Mouse (Mus musculus): Measurements from ENCODE around the gene Wdr61. TPM values are rescaled to one million over a fixed set of nuclear protein-coding genes. Genes with fewer than 3 reads are reported as not detected.

Gene Wdr61
- total and polyA plus RNA-seq, 2 experiments from 2014 or later = 43.7 to 83.9 TPM

DNA sequence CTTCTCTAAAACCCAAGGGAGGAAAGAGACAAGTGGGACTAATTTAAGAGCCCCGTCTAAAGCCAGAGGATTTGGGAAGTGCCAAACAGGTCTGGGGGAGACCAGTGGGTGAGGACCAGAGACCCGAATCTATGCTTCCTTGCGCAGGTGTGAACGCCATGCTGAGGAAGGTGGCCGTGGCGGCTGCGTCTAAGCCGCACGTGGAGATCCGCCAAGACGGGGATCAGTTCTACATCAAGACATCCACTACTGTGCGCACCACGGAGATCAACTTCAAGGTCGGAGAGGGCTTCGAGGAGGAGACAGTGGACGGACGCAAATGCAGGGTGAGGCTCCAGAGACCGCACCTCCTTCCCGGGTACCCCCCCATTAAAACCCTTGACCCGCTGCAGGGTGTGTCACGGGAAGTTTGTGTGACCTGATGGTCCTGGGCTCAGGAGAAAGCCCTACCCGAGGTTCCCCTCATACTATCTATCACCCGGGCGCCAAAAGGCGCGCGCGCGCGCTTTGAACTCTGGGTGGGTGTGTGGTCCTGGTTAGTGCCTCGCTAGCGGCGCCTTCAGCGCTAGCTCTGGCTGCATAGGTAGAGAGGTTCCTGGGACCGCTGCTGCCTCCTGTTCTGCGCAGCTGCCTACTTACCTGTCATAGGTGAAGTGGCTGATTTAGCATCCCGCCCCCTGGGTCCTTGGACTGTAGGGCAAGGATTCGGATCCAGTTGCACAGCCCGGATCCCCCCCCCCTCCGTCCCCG lies 31.2 kb upstream of the Wdr61 start:
- no peak for DNase-seq (ENCODE audit: low spot score)
- no peak for ATAC-seq (ENCODE audit: low FRiP score)
- H3K9ac ChIP-seq (replicated peaks; ENCODE audit: low read length, poor library complexity, severe bottlenecking) = no peak overlapping the region
- H3K36me3 ChIP-seq (ENCODE audit: insufficient read depth, low read length) = no peaks in the 10 kb centered on the region
- peak overlapping the region; percentile 67 for H3K4me2 ChIP-seq (ENCODE audit: low read depth, low read length, poor library complexity, severe bottlenecking)
- H3K4me1 ChIP-seq (ENCODE audit: insufficient read depth, low read length) = peaks cover 3% of the 10 kb centered on the region; the same call in 1 of the 2 replicates
- no peak overlapping the region for H3K27ac ChIP-seq (ENCODE audit: low read depth, low read length)
- no peaks in the 10 kb centered on the region for H3K9me3 ChIP-seq (ENCODE audit: low read length)
- TF ChIP-seq CTCF (IDR thresholded peaks at IDR 0.05) = no peak
- WGBS = under 1% methylated on average over 41 of the region's 41 CpGs
- H3K4me3 ChIP-seq (ENCODE audit: low read depth, low read length) = peak overlapping the region; percentile 40
- peaks cover 35% of the 10 kb centered on the region for H3K27me3 ChIP-seq (ENCODE audit: insufficient read depth, low read length)

DNA sequence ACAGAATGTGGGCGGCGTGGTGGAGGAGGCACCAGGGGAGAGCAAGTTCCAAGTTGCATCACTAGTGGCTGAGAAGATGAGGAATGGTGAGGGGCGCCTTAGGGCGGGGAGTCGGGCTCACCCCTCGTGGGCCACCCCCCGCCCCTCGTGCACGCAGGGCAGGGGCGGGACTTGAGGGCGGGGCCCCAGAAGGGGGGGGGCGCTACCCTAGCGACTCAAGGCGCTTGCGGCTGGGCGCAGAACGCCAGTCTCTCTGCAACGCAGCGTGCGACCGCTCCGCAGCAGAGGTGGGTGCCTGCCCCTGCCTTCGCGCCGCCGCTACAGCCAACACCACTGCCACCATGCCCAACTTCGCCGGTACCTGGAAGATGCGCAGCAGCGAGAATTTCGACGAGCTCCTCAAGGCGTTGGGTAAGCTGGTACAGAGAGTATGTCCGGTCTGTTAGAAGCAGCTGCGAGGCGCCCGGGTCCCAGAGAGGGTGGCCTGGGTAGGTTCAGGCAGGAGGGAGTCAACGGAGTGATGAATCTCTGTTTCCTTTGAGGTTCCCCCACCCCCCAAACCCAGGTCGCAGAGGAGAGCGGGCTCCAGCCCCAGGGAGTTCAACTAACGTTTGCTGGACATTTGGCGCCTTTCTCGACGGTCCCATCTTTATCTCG lies 30.4 kb upstream of the Wdr61 start, which contains the start of gene Crabp1:
TSS of gene Crabp1 (plus strand) at position 188 of the 657 bp plus-strand sequence.
- Histone ChIP-seq H3K9me3 (ENCODE audit: low read length) (no peaks in the 10 kb centered on the region), H3K9ac (replicated peaks; ENCODE audit: low read length, poor library complexity, severe bottlenecking) (peak within 1 kb of the TSS; percentile 29; the same call in 1 of the 2 replicates), H3K4me2 (ENCODE audit: low read depth, low read length, poor library complexity, severe bottlenecking) (peak within 1 kb of the TSS; percentile 67), H3K27me3 (ENCODE audit: insufficient read depth, low read length) (peaks cover 35% of the 10 kb centered on the region), H3K4me1 (ENCODE audit: insufficient read depth, low read length) (peaks cover 3% of the 10 kb centered on the region; the same call in 1 of the 2 replicates), H3K4me3 (ENCODE audit: low read depth, low read length) (peak within 1 kb of the TSS; percentile 40), H3K36me3 (ENCODE audit: insufficient read depth, low read length) (no peaks in the 10 kb centered on the region), H3K27ac (ENCODE audit: low read depth, low read length) (no peak within 1 kb of the TSS)
- 1% methylated on average over 44 of the region's 45 CpGs for WGBS
- DNase-seq (ENCODE audit: low spot score) (no peak), ATAC-seq (ENCODE audit: low FRiP score) (0 out of 2 replicates have a peak, but pooled peaks have one; percentile 34)
- TF ChIP-seq CTCF (IDR thresholded peaks at IDR 0.05) = no peak

DNA sequence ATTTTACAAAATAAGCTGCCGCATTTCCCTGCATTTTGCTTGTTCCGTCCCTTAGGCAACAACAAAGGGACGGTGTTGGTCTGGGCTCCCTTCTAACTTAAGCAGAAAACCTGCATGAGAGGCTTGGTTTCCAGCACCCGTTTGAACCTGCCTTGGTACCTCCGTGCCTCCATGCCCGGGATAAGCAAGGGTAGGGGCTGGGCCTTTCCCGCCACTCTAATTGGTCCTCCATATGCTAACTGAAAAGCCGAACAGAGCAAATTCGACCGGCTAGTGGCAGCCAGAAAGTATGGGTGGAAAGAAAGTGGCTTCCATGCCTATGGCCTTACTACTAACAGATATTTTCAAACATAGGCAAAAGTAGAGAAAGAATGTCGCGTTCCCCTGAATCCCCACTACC lies 29.8 kb upstream of the Wdr61 start:
- no peak for DNase-seq (ENCODE audit: low spot score)
- Histone ChIP-seq H3K9ac (replicated peaks; ENCODE audit: low read length, poor library complexity, severe bottlenecking) (no peak overlapping the region), H3K36me3 (ENCODE audit: insufficient read depth, low read length) (no peaks in the 10 kb centered on the region), H3K4me1 (ENCODE audit: insufficient read depth, low read length) (peaks cover 3% of the 10 kb centered on the region; the same call in 1 of the 2 replicates), H3K27me3 (ENCODE audit: insufficient read depth, low read length) (peaks cover 35% of the 10 kb centered on the region), H3K27ac (ENCODE audit: low read depth, low read length) (no peak overlapping the region), H3K9me3 (ENCODE audit: low read length) (no peaks in the 10 kb centered on the region), H3K4me2 (ENCODE audit: low read depth, low read length, poor library complexity, severe bottlenecking) (peak overlapping the region; percentile 67), H3K4me3 (ENCODE audit: low read depth, low read length) (peak overlapping the region; percentile 40)
- no peak for ATAC-seq (ENCODE audit: low FRiP score)
- WGBS = 22% methylated on average over 12 of the region's 12 CpGs
- no peak for TF ChIP-seq CTCF (IDR thresholded peaks at IDR 0.05)

DNA sequence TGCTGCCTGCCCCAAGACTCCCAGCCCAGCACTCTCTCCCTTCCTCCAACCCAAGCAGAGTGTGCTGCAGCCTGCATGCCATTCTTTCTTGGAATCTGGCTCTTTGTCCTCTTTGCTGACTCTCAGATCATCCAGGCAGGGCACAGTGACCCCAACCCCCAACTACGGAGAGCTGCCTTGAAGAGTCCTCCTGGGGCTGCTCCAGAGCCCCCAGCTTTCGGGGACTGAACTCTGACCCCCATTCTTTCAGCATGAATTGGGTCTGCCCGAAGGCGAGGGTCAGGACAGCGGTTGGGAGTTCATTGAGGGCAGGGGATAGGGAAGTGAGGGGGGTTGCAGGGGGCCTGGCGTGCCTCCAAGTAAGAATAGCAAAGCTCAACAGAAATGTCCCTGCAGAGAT lies 25.3 kb upstream of the Wdr61 start:
- Histone ChIP-seq H3K9me3 (ENCODE audit: low read length) (no peaks in the 10 kb centered on the region), H3K4me3 (ENCODE audit: low read depth, low read length) (no peak overlapping the region), H3K4me1 (ENCODE audit: insufficient read depth, low read length) (0 out of 2 replicates have a peak, but pooled peaks cover 2% of the 10 kb centered on the region), H3K27me3 (ENCODE audit: insufficient read depth, low read length) (peaks cover 18% of the 10 kb centered on the region), H3K27ac (ENCODE audit: low read depth, low read length) (no peak overlapping the region), H3K36me3 (ENCODE audit: insufficient read depth, low read length) (no peaks in the 10 kb centered on the region), H3K9ac (replicated peaks; ENCODE audit: low read length, poor library complexity, severe bottlenecking) (no peak overlapping the region), H3K4me2 (ENCODE audit: low read depth, low read length, poor library complexity, severe bottlenecking) (no peak overlapping the region)
- 15% methylated on average over 6 of the region's 6 CpGs for WGBS
- DNase-seq (ENCODE audit: low spot score) (no peak), ATAC-seq (ENCODE audit: low FRiP score) (no peak)
- TF ChIP-seq CTCF (IDR thresholded peaks at IDR 0.05) = no peak

DNA sequence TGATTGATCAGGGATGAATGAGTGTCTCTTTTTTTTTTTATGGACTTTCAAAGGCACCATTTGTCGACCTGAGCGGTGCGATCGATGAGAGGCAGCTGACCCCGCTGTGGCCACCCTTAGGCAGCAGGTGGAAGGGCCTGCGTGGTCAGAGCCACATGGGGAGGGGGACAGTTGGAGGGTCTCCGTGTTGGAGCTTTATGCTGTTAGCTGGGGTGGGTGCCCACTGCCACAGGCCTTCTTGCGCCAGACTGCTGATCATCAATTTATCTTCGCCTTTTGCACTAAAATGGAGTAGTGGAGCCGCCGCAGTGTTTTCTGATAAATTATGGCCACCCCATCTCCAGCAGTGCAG lies 18.6 kb upstream of the Wdr61 start:
- Histone ChIP-seq H3K4me2 (ENCODE audit: low read depth, low read length, poor library complexity, severe bottlenecking) (no peak overlapping the region), H3K27me3 (ENCODE audit: insufficient read depth, low read length) (no peaks in the 10 kb centered on the region), H3K4me1 (ENCODE audit: insufficient read depth, low read length) (0 out of 2 replicates have a peak, but pooled peaks cover 7% of the 10 kb centered on the region), H3K9ac (replicated peaks; ENCODE audit: low read length, poor library complexity, severe bottlenecking) (no peak overlapping the region), H3K36me3 (ENCODE audit: insufficient read depth, low read length) (no peaks in the 10 kb centered on the region), H3K27ac (ENCODE audit: low read depth, low read length) (no peak overlapping the region), H3K4me3 (ENCODE audit: low read depth, low read length) (no peak overlapping the region), H3K9me3 (ENCODE audit: low read length) (no peaks in the 10 kb centered on the region)
- no peak for TF ChIP-seq CTCF (IDR thresholded peaks at IDR 0.05)
- WGBS = 48% methylated on average over 11 of the region's 11 CpGs
- ATAC-seq (ENCODE audit: low FRiP score) (no peak), DNase-seq (ENCODE audit: low spot score) (no peak)
